Mouse (Mus musculus) lung, postnatal 0 days (tissue): ENCODE measurements at regions not wholly inside any gene's neighbourhood (a gene's known extent, or its start where the extent isn't known, plus 50 kb on each side); places are given as distances from the start of the nearest gene placed in this dataset.

ENCODE experiments used
- CTCF ChIP-seq: IDR thresholded peaks from 2 replicates; pipeline ENCODE4 v1.5.1; 2016; ENCODE audit warnings: antibody characterized with exemption, mild to moderate bottlenecking
- EP300 ChIP-seq: IDR thresholded peaks from 2 replicates; pipeline ENCODE4 v1.6.1; 2016; ENCODE audit warnings: antibody characterized with exemption, mild to moderate bottlenecking, control low read depth

DNA sequence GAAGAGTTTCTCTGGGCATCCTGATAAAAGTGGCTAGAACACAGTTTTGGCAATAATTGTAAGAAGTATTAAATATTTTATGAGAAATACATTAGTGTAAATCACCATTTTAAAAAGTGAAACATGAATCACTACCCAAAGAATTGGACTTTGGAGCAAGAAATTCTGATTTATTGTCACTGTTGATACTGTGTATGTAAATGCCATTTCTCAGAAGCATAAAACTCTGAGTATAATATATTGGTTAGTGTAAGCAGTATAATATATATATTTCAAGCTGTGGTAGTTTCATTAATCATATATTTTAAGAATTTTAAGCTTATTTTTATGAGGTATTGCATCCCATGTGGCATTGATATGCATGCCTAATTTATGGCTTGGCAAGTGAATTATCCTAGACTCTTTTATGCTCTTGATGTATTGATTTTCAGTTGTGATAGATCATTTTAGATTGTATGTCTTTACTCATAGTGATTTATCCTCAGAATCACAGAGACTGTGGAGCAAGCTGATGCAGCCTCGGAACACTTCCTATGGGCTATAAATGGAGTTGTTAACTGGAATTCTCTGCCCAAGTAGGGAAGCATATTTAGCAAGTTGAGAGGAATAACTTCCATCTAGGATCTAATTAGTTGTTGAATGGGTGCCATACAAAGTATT lies 354.4 kb downstream of the Rpl10l start:
- TF ChIP-seq EP300 (no peak), CTCF (no peak)
